Mouse (Mus musculus) heart, postnatal 0 days (tissue): ENCODE measurements around the gene 2810006K23Rik.

Experiments used
- CTCF ChIP-seq: IDR thresholded peaks from 2 replicates; pipeline ENCODE4 v1.5.1; 2016; ENCODE audit warnings: antibody characterized with exemption, control low read depth, low read depth
- EP300 ChIP-seq: IDR thresholded peaks from 2 replicates; pipeline ENCODE4 v1.6.1; 2016; ENCODE audit warnings: antibody characterized with exemption, low read depth

GRCm38 (mm10) chr5:124354574-124355424 lies 26.9 kb downstream of the 2810006K23Rik start:
- TF ChIP-seq CTCF = no peak
- TF ChIP-seq EP300 = no peak
